Mouse (Mus musculus): ENCODE results near the gene Ttyh3. TPM values are rescaled to one million over a fixed set of nuclear protein-coding genes. Genes with fewer than 3 reads are reported as not detected.

Gene Ttyh3
- polyA plus RNA-seq, 1 experiment from 2014 or later: 42.1 TPM

GRCm38 (mm10) chr5:140639871-140640270 is 9.0 kb downstream of the Ttyh3 start:
- 85% methylated on average over 14 of the region's 14 CpGs for WGBS
- no peak overlapping the region for H3K4me3 ChIP-seq
- no peaks in the 10 kb centered on the region for H3K27me3 ChIP-seq
- no peaks in the 10 kb centered on the region for H3K9me3 ChIP-seq
- no peak overlapping the region for H3K9ac ChIP-seq
- peak overlapping the region; percentile 88; the same call in 1 of the 2 replicates for H3K27ac ChIP-seq
- no peak overlapping the region for H3K4me2 ChIP-seq (replicated peaks)
- ATAC-seq (ENCODE audit: low FRiP score, low read depth): no peak
- peaks cover 49% of the 10 kb centered on the region for H3K4me1 ChIP-seq
- peaks cover 68% of the 10 kb centered on the region for H3K36me3 ChIP-seq

GRCm38 (mm10) chr5:140639312-140639711 is 9.5 kb downstream of the Ttyh3 start:
- no peak overlapping the region for H3K4me3 ChIP-seq
- 93% methylated on average over 4 of the region's 4 CpGs for WGBS
- H3K27me3 ChIP-seq: no peaks in the 10 kb centered on the region
- H3K4me1 ChIP-seq: peaks cover 47% of the 10 kb centered on the region
- no peak overlapping the region for H3K4me2 ChIP-seq (replicated peaks)
- no peak overlapping the region for H3K9ac ChIP-seq
- H3K9me3 ChIP-seq: no peaks in the 10 kb centered on the region
- no peak overlapping the region for H3K27ac ChIP-seq
- H3K36me3 ChIP-seq: peaks cover 68% of the 10 kb centered on the region
- ATAC-seq (ENCODE audit: low FRiP score, low read depth): no peak

GRCm38 (mm10) chr5:140638484-140638883 is 10.3 kb downstream of the Ttyh3 start:
- 93% methylated on average over 6 of the region's 6 CpGs for whole genome bisulfite sequencing
- no peak for ATAC-seq (ENCODE audit: low FRiP score, low read depth)

GRCm38 (mm10) chr5:140637989-140638388 is 10.8 kb downstream of the Ttyh3 start:
- WGBS: 90% methylated on average over 3 of the region's 3 CpGs
- H3K9me3 ChIP-seq: no peaks in the 10 kb centered on the region
- H3K27ac ChIP-seq: no peak overlapping the region
- H3K27me3 ChIP-seq: no peaks in the 10 kb centered on the region
- ATAC-seq (ENCODE audit: low FRiP score, low read depth): no peak
- H3K36me3 ChIP-seq: peaks cover 71% of the 10 kb centered on the region
- H3K4me3 ChIP-seq: no peak overlapping the region
- H3K4me1 ChIP-seq: peaks cover 38% of the 10 kb centered on the region
- H3K4me2 ChIP-seq (replicated peaks): no peak overlapping the region
- no peak overlapping the region for H3K9ac ChIP-seq

More at GRCm38 (mm10) chr5:140638484-140638883, 10.3 kb downstream of the Ttyh3 start:
- Histone ChIP-seq H3K27ac (no peak overlapping the region), H3K4me1 (peaks cover 43% of the 10 kb centered on the region), H3K36me3 (peaks cover 68% of the 10 kb centered on the region), H3K9ac (no peak overlapping the region), H3K4me2 (replicated peaks) (no peak overlapping the region), H3K27me3 (no peaks in the 10 kb centered on the region), H3K9me3 (no peaks in the 10 kb centered on the region), H3K4me3 (no peak overlapping the region)

- H3K36me3 ChIP-seq: peaks cover 81% of the 10 kb centered on the region
- no peak overlapping the region for H3K4me2 ChIP-seq (replicated peaks)
- 88% methylated on average over 6 of the region's 6 CpGs for WGBS
- no peak overlapping the region for H3K9ac ChIP-seq
- H3K27me3 ChIP-seq: no peaks in the 10 kb centered on the region
- peaks cover 28% of the 10 kb centered on the region for H3K4me1 ChIP-seq
- H3K4me3 ChIP-seq: no peak overlapping the region
- no peak overlapping the region for H3K27ac ChIP-seq
- H3K9me3 ChIP-seq: no peaks in the 10 kb centered on the region
- ATAC-seq (ENCODE audit: low FRiP score, low read depth): no peak
Measured at GRCm38 (mm10) chr5:140637058-140637410, 11.8 kb downstream of the Ttyh3 start.

- ATAC-seq (ENCODE audit: low FRiP score, low read depth): no peak
- H3K4me2 ChIP-seq (replicated peaks): no peak overlapping the region
- H3K4me1 ChIP-seq: peaks cover 23% of the 10 kb centered on the region
- H3K36me3 ChIP-seq: peaks cover 86% of the 10 kb centered on the region
- no peaks in the 10 kb centered on the region for H3K27me3 ChIP-seq
- H3K4me3 ChIP-seq: no peak overlapping the region
- WGBS: 90% methylated on average over 7 of the region's 7 CpGs
- no peaks in the 10 kb centered on the region for H3K9me3 ChIP-seq
- no peak overlapping the region for H3K9ac ChIP-seq
- H3K27ac ChIP-seq: no peak overlapping the region
Measured at GRCm38 (mm10) chr5:140636316-140637057, 12.3 kb downstream of the Ttyh3 start.

GRCm38 (mm10) chr5:140634798-140635722 is 13.8 kb downstream of the Ttyh3 start:
- peaks cover 95% of the 10 kb centered on the region for H3K36me3 ChIP-seq
- no peak overlapping the region for H3K9ac ChIP-seq
- no peaks in the 10 kb centered on the region for H3K9me3 ChIP-seq
- H3K4me1 ChIP-seq: peaks cover 9% of the 10 kb centered on the region
- H3K4me2 ChIP-seq (replicated peaks): no peak overlapping the region
- no peak overlapping the region for H3K27ac ChIP-seq
- H3K27me3 ChIP-seq: no peaks in the 10 kb centered on the region
- H3K4me3 ChIP-seq: no peak overlapping the region
- WGBS: 95% methylated on average over 26 of the region's 26 CpGs
- no peak for ATAC-seq (ENCODE audit: low FRiP score, low read depth)

- H3K27me3 ChIP-seq: no peaks in the 10 kb centered on the region
- H3K4me1 ChIP-seq: 0 out of 2 replicates have a peak, but pooled peaks cover 5% of the 10 kb centered on the region
- peaks cover 8% of the 10 kb centered on the region; the same call in 1 of the 2 replicates for H3K9me3 ChIP-seq
- no peak overlapping the region for H3K27ac ChIP-seq
- no peak overlapping the region for H3K9ac ChIP-seq
- H3K4me3 ChIP-seq: no peak overlapping the region
- 94% methylated on average over 7 of the region's 7 CpGs for WGBS
- H3K4me2 ChIP-seq (replicated peaks): no peak overlapping the region
- no peak for ATAC-seq (ENCODE audit: low FRiP score, low read depth)
- H3K36me3 ChIP-seq: peaks cover 100% of the 10 kb centered on the region
Measured at GRCm38 (mm10) chr5:140633432-140633831, 15.4 kb downstream of the Ttyh3 start.

GRCm38 (mm10) chr5:140628995-140629394 is 19.8 kb downstream of the Ttyh3 start:
- Histone ChIP-seq H3K9me3 (peaks cover 16% of the 10 kb centered on the region), H3K4me3 (no peak overlapping the region), H3K27ac (no peak overlapping the region), H3K4me1 (no peaks in the 10 kb centered on the region), H3K27me3 (no peaks in the 10 kb centered on the region), H3K9ac (no peak overlapping the region), H3K4me2 (replicated peaks) (no peak overlapping the region), H3K36me3 (peaks cover 97% of the 10 kb centered on the region)
- ATAC-seq (ENCODE audit: low FRiP score, low read depth): no peak
- 88% methylated on average over 9 of the region's 9 CpGs for WGBS

GRCm38 (mm10) chr5:140627580-140627979 is 21.3 kb downstream of the Ttyh3 start:
- ATAC-seq (ENCODE audit: low FRiP score, low read depth): no peak
- H3K27me3 ChIP-seq: no peaks in the 10 kb centered on the region
- peaks cover 16% of the 10 kb centered on the region for H3K9me3 ChIP-seq
- H3K4me2 ChIP-seq (replicated peaks): no peak overlapping the region
- no peak overlapping the region for H3K27ac ChIP-seq
- no peak overlapping the region for H3K9ac ChIP-seq
- no peaks in the 10 kb centered on the region for H3K4me1 ChIP-seq
- 94% methylated on average over 5 of the region's 5 CpGs for WGBS
- peaks cover 97% of the 10 kb centered on the region for H3K36me3 ChIP-seq
- H3K4me3 ChIP-seq: no peak overlapping the region

GRCm38 (mm10) chr5:140624961-140625360 is 23.9 kb downstream of the Ttyh3 start:
- ATAC-seq (ENCODE audit: low FRiP score, low read depth): no peak
- H3K4me3 ChIP-seq: no peak overlapping the region
- WGBS: 94% methylated on average over 13 of the region's 13 CpGs

GRCm38 (mm10) chr5:140624238-140624637 is 24.6 kb downstream of the Ttyh3 start:
- H3K9ac ChIP-seq: no peak overlapping the region
- H3K4me1 ChIP-seq: peaks cover 16% of the 10 kb centered on the region; the same call in 1 of the 2 replicates
- no peak overlapping the region for H3K4me2 ChIP-seq (replicated peaks)
- no peaks in the 10 kb centered on the region for H3K27me3 ChIP-seq
- H3K4me3 ChIP-seq: no peak overlapping the region
- peaks cover 80% of the 10 kb centered on the region for H3K36me3 ChIP-seq
- 95% methylated on average over 5 of the region's 5 CpGs for WGBS
- peaks cover 16% of the 10 kb centered on the region for H3K9me3 ChIP-seq
- no peak overlapping the region for H3K27ac ChIP-seq
- ATAC-seq (ENCODE audit: low FRiP score, low read depth): no peak

More at GRCm38 (mm10) chr5:140624961-140625360, 23.9 kb downstream of the Ttyh3 start:
- no peaks in the 10 kb centered on the region for H3K27me3 ChIP-seq
- peaks cover 16% of the 10 kb centered on the region for H3K9me3 ChIP-seq
- peaks cover 14% of the 10 kb centered on the region; the same call in 1 of the 2 replicates for H3K4me1 ChIP-seq
- no peak overlapping the region for H3K9ac ChIP-seq
- H3K27ac ChIP-seq: no peak overlapping the region
- peaks cover 87% of the 10 kb centered on the region for H3K36me3 ChIP-seq
- H3K4me2 ChIP-seq (replicated peaks): no peak overlapping the region
